Mouse (Mus musculus): ENCODE measurements around the gene Plscr3.
A peak's percentile ranks its signal among the peaks of the same experiment; 100 is the strongest.

Gene Plscr3

DNA sequence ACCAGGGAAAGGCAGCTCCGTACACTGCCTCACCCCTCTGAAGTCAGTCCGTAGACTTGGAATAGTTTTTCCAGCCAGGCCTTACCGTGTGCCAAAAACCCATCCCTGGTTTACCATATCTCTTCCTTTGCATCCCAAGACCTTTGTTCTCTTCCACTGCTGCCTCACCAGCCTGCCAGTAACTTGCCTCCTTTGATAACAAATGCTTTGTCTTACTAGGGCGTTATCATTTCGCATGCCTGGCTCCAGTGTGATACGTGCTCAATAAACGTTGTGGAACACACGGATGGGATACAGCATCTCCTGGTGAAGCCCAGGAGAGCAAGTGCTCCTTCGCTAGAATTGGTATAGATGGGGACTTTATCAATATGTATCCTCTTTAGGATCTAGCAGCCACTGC is 21.2 kb downstream of the Plscr3 start:
- DNase-seq, result no peak

DNA sequence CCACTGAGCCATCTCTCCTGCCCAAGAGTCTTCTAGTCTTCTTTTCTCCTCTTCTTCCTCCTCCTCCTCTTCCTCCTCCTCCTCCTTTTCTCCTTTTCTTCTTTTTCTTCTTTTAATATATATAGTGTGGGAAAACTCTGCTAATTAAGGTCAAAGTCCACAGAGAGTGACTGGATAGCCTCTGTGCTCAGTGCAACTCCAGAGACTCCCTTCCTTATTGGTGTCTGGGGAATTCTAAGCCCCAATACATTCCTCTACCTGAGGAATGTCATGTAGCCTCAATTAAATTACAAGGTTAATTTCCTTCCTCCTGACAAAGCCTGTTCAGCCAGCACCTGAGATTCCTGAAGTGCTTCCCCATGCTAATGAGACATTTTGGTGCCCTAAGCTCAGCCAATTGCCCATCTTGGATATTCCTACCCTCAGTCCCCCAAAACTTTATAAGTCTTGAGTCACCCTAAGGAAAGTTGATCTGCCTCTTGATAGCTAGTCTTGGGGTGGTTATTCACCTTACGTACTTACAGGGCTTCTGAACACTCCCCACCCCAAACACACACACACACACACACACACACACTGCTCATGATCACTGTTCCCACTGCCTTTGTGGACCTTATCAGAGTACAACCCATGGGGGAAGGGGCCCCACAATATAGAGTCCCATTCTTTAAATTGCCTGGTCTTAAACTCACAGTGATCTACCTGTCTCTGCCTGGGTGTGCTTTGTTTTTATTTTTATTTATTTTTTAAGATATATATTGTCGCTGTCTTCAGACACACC is 24.3 kb downstream of the Plscr3 start:
- no peak for DNase-seq

DNA sequence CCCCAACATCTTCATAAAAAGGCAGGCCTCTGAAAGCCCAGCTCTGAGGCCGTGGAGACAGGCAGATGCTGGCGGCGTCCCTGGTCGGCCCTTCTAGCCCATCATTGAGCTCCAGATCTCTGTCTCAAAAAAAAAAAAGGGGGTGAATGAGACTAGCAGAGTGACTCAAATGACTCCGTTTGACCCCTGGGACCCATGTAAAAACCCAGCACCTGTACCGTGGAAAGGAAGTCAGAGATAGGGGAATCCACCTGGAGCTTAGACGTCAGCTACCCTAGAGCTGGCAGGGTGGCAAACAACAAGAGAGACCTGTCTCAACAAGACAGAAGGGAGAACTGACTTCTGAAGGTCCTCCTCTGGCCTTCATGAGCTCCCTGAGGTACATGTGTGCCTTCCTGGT is 25.6 kb downstream of the Plscr3 start:
- no peak for DNase-seq

DNA sequence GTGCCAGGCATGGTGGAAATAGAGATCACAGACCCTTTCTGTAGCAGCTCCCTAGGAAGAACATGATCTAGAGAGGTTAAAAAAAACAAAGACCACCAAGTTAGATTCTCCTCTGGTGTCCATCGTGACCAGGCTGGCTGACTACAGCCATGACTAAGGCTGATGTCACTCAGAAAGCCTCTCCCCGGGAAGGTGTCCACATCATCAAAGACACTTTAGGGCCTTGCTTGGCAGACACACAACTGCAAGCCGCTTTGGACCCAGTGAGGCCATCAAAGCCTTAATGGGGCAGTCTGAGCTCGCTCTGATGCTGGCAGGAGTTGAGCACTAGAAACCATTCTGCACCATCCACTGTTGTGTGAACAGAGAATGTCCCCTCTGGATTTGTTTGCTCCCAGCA is 26.3 kb downstream of the Plscr3 start:
- DNase-seq, result no peak

DNA sequence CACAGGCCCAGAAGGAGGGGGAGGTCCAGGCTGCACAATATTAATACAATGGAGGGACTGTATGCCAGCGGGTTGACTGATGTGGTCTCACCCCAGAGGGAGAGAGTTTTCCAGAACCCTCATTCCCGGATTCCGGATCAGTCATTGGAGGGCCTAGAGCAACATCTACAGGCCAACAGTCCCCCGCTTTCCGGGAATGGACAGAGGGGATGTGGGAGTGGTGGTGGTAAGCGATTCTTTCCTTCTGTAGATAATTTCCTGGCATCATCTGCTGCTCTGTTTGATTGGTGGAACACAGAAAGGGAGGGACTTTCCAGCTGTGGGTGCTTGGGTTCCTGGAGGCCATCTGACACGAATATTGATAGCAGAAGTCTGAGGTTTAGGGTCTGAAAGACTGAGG is 30.0 kb downstream of the Plscr3 start:
- no peak for DNase-seq

DNA sequence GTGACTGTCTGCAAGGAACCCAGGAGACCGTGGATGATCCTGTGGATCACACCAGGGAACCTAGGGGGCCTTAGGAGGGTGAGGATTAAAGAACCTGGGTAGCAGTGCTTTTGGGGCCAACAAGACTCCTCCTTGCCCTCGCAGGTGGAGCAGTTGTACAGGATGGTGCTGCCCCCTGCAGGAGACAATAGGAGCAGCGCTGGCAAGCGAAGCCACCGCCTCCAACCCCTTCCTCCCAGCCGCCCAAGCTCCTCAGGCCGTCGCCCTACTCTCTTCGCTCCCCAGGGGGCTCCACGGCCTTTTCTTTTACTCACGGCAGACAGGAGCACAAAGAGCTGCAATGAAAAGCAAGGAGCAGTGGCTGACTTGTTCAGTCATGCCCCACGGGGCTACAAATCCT is 30.7 kb downstream of the Plscr3 start:
- DNase-seq, result peak; percentile 79

DNA sequence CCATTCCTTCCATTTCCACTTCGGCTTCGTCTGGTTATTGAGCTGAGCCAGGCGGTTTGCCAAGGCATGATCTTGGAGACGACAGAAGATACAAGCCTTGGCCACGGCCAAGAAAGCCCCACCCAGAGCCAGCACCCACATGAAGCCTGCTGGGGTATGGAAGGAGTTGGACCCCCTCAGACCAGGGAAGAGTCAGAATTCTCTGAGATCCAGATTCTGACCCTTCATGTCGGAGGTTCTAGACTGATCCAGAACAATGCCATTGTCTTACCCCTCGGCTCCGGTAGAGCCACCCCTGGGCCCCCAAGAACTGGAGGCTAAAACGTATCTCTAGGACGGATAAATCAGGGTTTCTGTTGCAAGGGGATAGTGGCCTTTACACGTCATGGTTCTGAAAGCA is 31.7 kb downstream of the Plscr3 start, which contains the start of gene Tmem95:
Gene Tmem95, minus strand, starts transcription at position 141 of the 400 bp plus-strand sequence.
- DNase-seq, result no peak

DNA sequence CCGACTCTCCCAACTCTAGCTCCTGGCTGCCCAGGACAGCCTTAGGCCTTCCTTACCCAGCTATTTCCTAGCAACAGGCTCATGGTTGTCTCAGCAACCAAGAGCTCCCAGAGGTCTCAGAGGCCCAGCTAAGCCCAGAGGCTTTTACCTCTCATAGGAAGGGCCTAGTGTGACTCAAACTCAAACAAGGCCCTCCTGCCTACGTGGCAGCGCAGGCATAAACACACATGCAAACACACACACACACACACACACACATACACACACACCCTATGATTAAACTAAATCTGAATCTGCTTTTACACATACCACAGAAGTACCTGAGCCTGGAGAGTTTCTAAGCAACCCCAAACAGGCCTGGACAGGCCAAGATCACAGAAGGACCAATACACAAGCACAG is 32.2 kb downstream of the Plscr3 start:
- DNase-seq, result no peak

DNA sequence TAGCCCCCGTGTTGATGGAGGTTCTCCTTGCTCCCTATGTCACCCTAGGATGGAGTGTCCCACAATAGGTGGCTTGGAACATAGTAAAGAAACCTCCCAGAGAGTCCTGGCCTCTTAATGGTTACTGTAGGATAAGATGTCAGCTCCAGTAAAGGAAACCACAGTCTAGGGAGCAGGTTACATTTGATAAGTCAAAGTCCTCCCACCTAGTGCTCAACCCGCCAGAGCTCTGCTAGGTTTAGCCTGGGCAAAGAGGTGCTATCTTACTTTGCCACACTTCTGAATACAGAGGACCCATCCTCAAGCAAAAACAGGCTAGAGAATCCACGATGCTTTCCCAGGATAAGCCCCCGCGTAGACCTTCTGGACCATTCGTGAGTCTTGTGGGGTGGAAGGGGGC is 32.8 kb downstream of the Plscr3 start:
- no peak for DNase-seq

DNA sequence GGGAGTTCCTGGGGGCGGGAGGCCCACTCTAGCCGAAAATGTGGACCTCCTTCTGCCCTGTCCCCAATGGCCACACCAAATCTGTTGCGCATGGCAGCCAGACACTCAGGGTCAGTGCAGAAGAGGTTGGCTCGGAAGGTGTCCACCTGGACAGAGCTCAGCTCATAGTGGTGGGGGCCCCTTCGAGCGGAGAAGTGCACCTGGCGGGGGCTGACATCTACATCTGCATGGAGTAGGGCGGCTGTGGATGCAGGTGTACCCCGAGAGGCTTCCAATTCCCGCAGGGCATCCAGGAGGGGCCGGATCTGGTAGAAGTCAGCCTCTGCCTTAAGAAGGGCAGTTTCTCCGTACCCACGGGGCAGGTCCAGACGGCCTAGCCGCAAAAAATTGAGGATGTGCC is 33.5 kb downstream of the Plscr3 start:
- peak; percentile 41 for DNase-seq

DNA sequence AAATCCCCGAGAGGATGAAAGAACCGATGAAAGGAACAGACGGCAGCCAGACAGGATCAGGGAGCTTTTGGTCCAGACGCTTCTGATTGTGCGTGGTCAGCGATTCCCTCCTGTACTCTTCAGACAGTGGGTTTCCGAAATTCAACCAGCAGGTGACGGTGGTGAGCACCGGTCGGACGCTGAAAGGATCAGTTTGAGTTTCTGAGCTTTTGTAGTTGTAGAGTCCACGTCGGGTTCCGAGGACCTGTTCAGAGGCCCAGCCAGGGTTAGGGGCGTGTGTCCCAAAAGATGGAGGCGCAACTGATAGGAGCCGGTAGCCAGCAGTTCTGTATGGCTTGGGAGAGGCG is 34.3 kb downstream of the Plscr3 start:
- DNase-seq, result peak; percentile 49

DNA sequence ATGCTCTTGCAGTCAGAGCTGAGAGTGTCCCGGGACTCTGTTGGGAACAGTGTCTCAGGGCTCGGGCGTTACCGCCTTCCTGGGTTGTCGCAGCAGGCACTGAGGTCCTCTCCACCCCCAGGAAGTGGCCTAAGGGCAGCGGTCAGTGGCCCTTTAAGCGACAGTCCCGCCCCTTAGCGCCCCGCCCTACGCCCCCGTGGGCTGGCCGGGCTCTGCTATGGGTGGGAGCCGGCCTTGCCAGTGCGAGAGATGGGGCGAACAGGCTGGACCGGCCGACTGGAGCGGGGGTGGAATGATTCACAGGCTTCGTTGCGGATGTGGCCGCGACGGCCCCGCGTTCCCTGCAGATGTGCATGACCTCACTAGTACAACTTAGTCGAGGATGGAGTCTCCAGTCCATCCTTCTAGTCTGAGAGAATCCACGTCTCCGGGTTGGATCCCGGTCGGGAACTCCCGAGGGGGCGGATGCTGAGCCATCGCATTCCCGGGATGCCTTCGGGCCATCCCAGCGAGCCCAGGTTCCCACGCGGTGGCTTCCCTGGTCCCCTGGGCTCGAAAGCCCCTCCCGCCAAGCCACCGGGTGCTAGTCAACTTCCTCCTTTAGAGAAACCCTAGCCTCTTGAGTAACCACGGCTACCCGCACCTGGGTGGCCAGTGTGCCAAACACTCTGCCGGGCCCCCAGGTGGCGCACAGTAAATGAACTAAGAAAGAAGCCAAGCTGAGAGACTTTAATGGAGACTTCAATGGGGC is 34.9 kb downstream of the Plscr3 start, which contains the start of gene Kctd11:
Gene Kctd11, minus strand, starts transcription at position 554 of the 751 bp plus-strand sequence.
- DNase-seq, result peak; percentile 77

DNA sequence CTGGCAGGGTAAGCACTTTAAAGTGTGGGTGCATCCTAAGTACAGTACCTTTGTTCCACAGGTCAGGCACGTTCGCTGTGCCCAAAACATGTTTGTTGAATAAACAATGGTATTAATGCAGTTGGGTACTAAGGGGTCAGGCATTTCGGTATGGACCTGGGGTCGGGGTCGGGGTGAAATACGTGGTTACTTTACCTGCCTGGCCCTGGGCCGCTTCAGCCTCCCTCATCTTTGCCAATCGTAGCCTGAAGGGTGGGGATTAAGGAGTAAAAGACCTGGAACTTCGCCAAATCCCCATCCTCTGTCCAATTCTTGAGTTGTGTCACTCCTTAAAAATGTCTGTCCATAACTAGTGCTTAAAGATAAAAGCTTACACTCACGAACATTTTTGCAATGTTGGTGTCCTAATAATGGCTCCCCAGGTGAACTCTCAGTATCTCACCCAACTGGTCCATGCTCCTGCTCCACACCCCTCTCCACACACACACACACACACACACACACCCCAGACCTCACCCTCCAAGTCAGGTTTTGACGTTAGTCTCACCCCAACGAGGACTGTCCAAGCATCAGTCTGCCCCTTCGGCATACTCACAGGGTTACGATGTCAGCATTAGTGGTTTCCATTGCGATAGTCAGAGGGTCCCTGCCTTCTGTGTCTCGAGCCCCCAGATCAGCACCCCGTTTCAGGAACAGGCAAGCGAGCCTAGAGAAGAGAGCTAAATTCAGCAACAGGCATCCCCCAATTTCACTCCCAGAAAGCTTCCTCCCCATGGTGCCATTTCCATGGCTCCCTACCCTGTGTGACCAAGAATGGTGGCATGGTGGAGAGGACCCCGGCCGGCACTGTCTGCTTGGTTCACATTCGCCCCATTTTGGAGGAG is 35.9 kb downstream of the Plscr3 start:
- DNase-seq, result peak; percentile 19

DNA sequence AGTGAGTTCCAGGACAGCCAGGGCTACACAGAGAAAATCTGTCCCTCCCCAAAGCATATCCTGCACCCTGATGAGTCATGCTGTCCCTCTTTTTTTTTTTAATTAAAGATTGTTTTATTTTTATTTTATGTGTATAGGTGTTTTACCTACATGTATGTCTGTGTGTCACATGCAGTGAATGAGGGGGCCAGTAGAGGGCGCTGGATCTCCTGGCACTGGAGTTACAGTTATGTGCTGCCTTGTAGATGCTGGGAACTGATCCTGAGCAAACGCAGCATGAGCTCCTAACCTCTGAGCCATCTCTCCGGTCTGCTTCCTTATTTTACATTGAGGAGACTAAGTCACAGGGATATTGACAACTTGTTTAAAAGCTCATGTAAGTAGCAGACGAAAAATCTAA is 36.9 kb downstream of the Plscr3 start:
- peak; percentile 28 for DNase-seq

DNA sequence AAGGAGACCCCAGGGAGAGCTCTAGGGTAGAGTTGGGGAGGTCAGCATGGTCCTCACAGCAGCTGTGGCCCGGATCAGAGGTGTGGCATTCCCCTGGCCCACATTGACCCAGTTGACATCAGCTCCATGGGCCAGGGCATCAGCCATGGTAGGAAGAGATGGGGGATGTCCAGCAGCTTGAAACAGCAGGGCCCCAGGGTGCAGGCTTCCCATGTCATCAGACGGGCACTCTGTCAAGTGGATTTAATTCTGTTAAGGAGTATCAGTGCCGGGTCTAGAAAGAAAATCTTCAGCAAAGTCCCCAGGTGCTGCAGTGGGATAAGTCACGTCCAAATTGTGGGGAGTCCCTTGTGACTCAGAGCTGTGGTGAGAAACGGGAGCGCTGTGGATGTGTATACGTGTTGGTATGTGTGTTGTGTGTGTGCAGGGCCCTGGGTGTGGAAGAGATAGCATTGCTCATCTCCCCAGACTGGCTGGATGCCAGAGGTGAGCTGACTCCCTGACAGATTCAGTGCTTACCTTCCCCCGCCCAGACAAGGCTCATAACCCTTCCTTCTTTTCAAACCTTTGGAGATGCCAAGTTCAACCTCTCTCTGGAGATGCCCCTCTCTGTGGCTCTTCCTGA is 37.5 kb downstream of the Plscr3 start:
- no peak for DNase-seq

DNA sequence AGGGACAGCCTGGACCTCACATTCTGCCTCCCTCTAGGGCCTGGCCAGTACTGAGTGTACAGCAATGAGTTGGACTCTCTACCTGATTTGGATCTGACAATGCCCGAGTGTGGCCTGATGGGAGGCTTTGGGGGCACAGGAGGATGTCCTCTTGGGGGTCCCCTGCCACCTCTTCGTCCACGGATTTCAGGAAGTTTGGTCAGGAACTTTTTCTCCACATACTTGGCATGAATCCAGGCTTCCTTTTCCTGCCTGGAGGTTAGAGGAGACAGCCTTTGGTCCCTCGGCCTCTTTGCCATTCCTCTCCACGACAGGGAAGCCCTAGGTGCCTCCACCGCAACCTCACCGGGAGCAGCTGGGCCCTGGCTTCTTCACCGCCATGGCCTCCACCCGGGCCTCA is 38.1 kb downstream of the Plscr3 start:
- DNase-seq, result no peak

DNA sequence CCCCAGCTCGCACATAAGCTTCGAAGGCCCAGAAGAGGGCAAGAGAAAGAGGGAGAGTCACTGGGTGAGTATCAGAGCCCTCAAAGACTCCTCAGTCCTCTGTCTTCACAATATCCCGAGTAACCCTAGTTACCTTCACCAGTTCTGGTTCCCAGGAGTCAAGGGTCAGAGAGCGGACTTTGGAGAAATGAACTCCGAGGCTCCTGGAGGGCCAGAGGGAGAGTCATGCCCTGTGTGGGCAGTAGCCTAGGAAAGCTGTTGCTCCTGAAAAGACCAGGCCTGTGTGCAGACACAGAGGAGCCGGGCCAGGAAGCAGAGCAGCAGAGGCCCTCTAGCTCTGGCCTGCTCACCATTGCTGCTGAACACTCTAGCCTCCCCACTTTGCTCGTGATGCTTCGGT is 38.5 kb downstream of the Plscr3 start:
- DNase-seq, result no peak

DNA sequence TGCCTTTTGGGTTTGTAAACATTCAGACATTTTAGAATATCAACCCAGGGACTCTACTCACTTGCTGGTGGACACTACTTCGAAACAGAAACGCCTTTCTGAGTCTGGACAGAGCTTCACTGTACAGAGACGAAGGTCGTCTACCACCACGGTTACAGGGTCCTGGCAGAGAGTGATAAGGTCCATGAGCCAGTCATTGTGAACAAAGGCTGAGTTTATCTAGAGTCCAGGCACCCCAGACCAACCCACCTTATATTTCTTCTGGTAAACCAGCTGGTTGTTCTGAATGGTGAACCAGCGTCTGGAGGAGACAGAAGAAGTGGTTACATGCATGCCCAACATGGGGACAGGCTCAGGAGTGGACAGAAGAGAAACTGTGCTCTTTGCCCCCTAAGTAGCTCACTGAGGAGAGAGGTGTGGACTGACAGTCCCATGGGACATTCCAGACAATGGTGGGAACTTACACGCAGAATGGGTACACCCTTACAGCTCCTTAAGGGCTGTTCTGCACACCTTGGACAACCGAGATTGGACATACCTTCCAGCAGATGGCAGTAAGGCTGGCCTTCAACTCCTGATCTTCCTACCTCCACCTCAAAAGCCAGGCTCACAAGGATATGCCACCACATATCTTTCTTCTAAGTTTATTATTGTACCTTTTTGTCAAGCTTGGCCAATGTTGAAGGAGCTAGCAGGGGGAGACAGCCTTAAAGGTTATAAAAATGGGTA is 40.9 kb downstream of the Plscr3 start:
- DNase-seq, result no peak

DNA sequence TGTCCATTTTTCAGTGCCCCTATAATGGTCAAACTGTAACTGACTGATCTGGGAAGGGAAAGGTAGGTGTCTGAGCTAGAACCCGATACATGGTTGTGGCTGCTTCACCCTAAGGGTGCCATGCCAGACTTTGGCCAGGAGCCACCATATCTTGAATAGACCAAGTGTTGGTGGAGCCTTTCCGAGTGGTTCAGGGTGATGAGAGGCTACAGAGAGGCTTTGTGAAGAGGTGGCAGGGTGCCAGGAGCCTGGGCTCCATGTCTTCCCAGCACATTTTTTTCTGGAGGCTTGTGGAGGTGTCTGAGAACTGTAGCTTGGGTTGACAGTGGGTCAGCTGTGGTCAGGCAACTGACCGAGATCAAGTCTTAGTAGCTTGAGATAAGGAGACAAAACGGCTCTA is 45.3 kb downstream of the Plscr3 start:
- peak; percentile 23 for DNase-seq

DNA sequence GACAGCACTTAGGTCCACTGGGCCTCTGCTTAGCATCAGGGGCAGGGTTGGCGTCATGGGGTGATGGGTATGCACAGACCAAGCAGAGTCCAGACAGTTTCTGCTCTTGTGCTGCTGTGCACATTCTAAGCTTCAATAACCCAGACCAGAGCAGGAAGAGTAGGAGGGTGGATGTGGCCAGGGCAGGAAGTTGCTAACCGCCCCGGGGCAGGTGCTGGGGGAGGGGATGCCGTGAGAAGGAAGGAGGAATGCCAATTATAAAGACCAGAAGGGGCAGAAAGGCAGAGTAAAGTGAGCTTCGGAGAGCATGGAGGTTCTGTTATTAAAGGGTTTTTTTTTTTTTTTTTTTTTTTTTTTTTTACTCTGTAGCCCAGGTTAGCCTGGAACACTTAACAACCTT is 48.5 kb downstream of the Plscr3 start:
- DNase-seq, result no peak

DNA sequence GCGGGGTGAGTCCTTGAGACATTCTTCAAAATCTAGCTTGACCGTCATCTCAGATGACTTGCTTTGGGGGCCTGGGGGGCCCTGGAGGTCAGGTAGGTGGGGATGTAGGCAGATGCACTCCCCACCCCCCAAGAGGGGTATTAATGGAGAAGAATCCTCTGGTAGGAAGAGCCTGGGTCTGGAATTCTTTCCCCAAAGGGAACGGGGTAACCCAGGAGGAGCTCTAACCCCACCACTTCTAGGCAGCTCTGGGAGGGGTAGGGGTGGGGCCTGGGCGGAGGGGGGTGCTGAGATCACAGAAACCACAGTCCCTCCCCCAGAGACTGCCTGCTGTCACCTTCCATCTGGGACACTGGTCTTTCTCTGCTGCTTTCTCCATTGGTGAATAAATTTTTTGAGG is 49.1 kb downstream of the Plscr3 start, which contains the start of gene Acap1:
Gene Acap1, minus strand, starts transcription at position 249 of the 400 bp plus-strand sequence.
- DNase-seq, result no peak

DNA sequence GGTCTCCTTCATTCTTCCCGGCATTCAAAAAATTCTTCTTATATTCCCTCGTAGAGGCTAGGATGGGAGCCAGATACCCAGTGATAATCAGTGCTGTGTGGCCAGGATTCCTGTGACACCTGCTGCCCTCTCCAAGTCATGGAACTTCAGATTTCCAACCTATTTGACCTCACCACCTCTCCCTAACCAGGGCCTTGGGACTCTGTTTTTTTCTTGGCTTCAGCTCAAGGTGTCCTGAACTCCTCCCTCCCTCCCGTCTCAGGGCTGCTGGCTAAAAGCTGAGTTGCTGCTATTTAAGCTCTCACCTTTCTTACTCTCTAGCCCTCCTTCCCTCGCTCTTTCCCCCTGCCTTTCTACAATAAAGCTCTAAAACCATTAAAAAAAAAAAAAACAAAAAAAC is 53.7 kb downstream of the Plscr3 start:
- no peak for DNase-seq
